Mouse (Mus musculus) neural tube, embryonic 13.5 days (tissue): Measurements from ENCODE around the gene Camsap3. TPM values are rescaled to one million over a fixed set of nuclear protein-coding genes. Genes with fewer than 3 reads are reported as not detected.

Experiments used
- ATAC-seq: fragments of 200-750 bp; cut with Nextera tagmentation; 2 replicates; pipeline ENCODE4 v1.8.0; 2017; ENCODE audit warnings: low read depth, mild to moderate bottlenecking, moderate TSS enrichment, moderate library complexity
- H3K27ac ChIP-seq: fragments of 300-500 bp; sonication (generic); replicated peaks from 2 replicates; pipeline ENCODE4 v1.5.1; 2015; ENCODE audit warnings: moderate library complexity, mild to moderate bottlenecking, inconsistent platforms
- H3K27me3 ChIP-seq: fragments of 300-500 bp; sonication (generic); 2 replicates; pipeline ENCODE4 v1.6.1; 2015; ENCODE audit warnings: mild to moderate bottlenecking, inconsistent platforms
- H3K36me3 ChIP-seq: fragments of 300-500 bp; sonication (generic); 2 replicates; pipeline ENCODE4 v1.6.1; 2015; ENCODE audit warnings: mild to moderate bottlenecking, inconsistent platforms
- H3K4me1 ChIP-seq: fragments of 300-500 bp; sonication (generic); replicated peaks from 2 replicates; pipeline ENCODE4 v1.6.1; 2015; ENCODE audit warnings: inconsistent platforms
- H3K4me2 ChIP-seq: fragments of 300-500 bp; sonication (generic); 2 replicates; pipeline ENCODE4 v1.6.1; 2015; ENCODE audit warnings: inconsistent platforms, mild to moderate bottlenecking, moderate library complexity
- H3K4me3 ChIP-seq: fragments of 300-500 bp; sonication (generic); 2 replicates; pipeline ENCODE4 v1.5.1; 2015; ENCODE audit warnings: mild to moderate bottlenecking, inconsistent platforms
- H3K9ac ChIP-seq: fragments of 300-500 bp; sonication (generic); 2 replicates; pipeline ENCODE4 v1.6.1; 2015; ENCODE audit warnings: moderate library complexity, mild to moderate bottlenecking, inconsistent platforms
- H3K9me3 ChIP-seq: fragments of 300-500 bp; sonication (generic); 2 replicates; pipeline ENCODE4 v1.6.1; 2016; ENCODE audit warnings: inconsistent platforms
- WGBS: fragments of 180-500 bp; shearing (Covaris S2); methylation state at CpG from one replicate; pipeline ENCODE4 v1.1.7; 2015; 5-methylcytosine and 5-hydroxymethylcytosine counted together
- polyA plus RNA-seq: library from polyadenylated mRNA; unstranded; fragments of >200 nt; fragmentation: Nextera tagmentation; extraction: Ambion mirVana; gene quantifications from 2 replicates; pipeline ENCODE4 v1.2.1, GENCODE M21; 2015

Camsap3 gene
- polyA plus RNA-seq, 1 experiment from 2014 or later = 38.9 TPM

GRCm38 (mm10) chr8:3607822-3608221, 20.7 kb downstream of the Camsap3 start:
- ATAC-seq = no peak
- Histone ChIP-seq H3K4me2 (no peak overlapping the region), H3K9me3 (no peaks in the 10 kb centered on the region), H3K36me3 (peaks cover 100% of the 10 kb centered on the region), H3K4me1 (no peaks in the 10 kb centered on the region), H3K27ac (no peak overlapping the region), H3K4me3 (no peak overlapping the region), H3K27me3 (no peaks in the 10 kb centered on the region), H3K9ac (no peak overlapping the region)
- 90% methylated on average over 7 of the region's 7 CpGs for WGBS

- H3K9me3 ChIP-seq = no peaks in the 10 kb centered on the region
- H3K4me1 ChIP-seq = no peaks in the 10 kb centered on the region
- peaks cover 100% of the 10 kb centered on the region for H3K36me3 ChIP-seq
- H3K27me3 ChIP-seq = no peaks in the 10 kb centered on the region
- no peak overlapping the region for H3K4me2 ChIP-seq
- no peak overlapping the region for H3K9ac ChIP-seq
- no peak overlapping the region for H3K27ac ChIP-seq
- no peak overlapping the region for H3K4me3 ChIP-seq
- WGBS = 92% methylated on average over 12 of the region's 12 CpGs
- no peak for ATAC-seq
Observed at GRCm38 (mm10) chr8:3609046-3609815, 22.1 kb downstream of the Camsap3 start.

- no peak overlapping the region for H3K27ac ChIP-seq
- 87% methylated on average over 6 of the region's 6 CpGs for WGBS
- H3K4me2 ChIP-seq = no peak overlapping the region
- H3K9me3 ChIP-seq = no peaks in the 10 kb centered on the region
- peaks cover 100% of the 10 kb centered on the region for H3K36me3 ChIP-seq
- H3K9ac ChIP-seq = no peak overlapping the region
- H3K4me1 ChIP-seq = no peaks in the 10 kb centered on the region
- H3K4me3 ChIP-seq = no peak overlapping the region
- ATAC-seq = no peak
- no peaks in the 10 kb centered on the region for H3K27me3 ChIP-seq
Observed at GRCm38 (mm10) chr8:3609816-3610150, 22.7 kb downstream of the Camsap3 start.

GRCm38 (mm10) chr8:3621199-3621970, 34.3 kb downstream of the Camsap3 start, which contains the start of the genes Xab2 and Pet100:
Gene Xab2, minus strand, starts transcription at chr8:3621316.
Gene Pet100, plus strand, starts transcription at chr8:3621548.
- ATAC-seq = peak; percentile 97
- Histone ChIP-seq H3K9me3 (no peaks in the 10 kb centered on the region), H3K9ac (peak within 1 kb of the TSS; percentile 85), H3K4me1 (peaks cover 26% of the 10 kb centered on the region), H3K4me2 (peak within 1 kb of the TSS; percentile 79), H3K36me3 (peaks cover 22% of the 10 kb centered on the region), H3K4me3 (peak within 1 kb of the TSS; percentile 85), H3K27me3 (no peaks in the 10 kb centered on the region), H3K27ac (no peak within 1 kb of the TSS)
- under 1% methylated on average over 37 of the region's 37 CpGs for WGBS

GRCm38 (mm10) chr8:3622119-3622518, 35.0 kb downstream of the Camsap3 start:
- no peak for ATAC-seq
- Histone ChIP-seq H3K36me3 (peaks cover 16% of the 10 kb centered on the region), H3K4me1 (peaks cover 26% of the 10 kb centered on the region), H3K9me3 (no peaks in the 10 kb centered on the region), H3K4me2 (peak overlapping the region; percentile 75), H3K9ac (peak overlapping the region; percentile 82), H3K27ac (no peak overlapping the region), H3K27me3 (no peaks in the 10 kb centered on the region), H3K4me3 (peak overlapping the region; percentile 85)
- WGBS = 69% methylated on average over 8 of the region's 8 CpGs

GRCm38 (mm10) chr8:3625445-3625844, 38.4 kb downstream of the Camsap3 start, which contains the start of gene Pcp2:
Gene Pcp2, minus strand, starts transcription at chr8:3625545.
- no peak within 1 kb of the TSS for H3K4me3 ChIP-seq
- H3K4me1 ChIP-seq = peaks cover 13% of the 10 kb centered on the region
- H3K9me3 ChIP-seq = no peaks in the 10 kb centered on the region
- H3K27me3 ChIP-seq = peaks cover 22% of the 10 kb centered on the region; the same call in 1 of the 2 replicates
- 0 out of 2 replicates have a peak, but pooled peaks cover 3% of the 10 kb centered on the region for H3K36me3 ChIP-seq
- no peak for ATAC-seq
- H3K9ac ChIP-seq = no peak within 1 kb of the TSS
- H3K27ac ChIP-seq = no peak within 1 kb of the TSS
- no peak within 1 kb of the TSS for H3K4me2 ChIP-seq
- WGBS = 65% methylated on average over 1 of the region's 1 CpGs

GRCm38 (mm10) chr8:3626971-3627370, 39.9 kb downstream of the Camsap3 start:
- no peak for ATAC-seq
- WGBS = 68% methylated on average over 5 of the region's 5 CpGs
- Histone ChIP-seq H3K4me3 (no peak overlapping the region), H3K9ac (no peak overlapping the region), H3K27me3 (peaks cover 31% of the 10 kb centered on the region), H3K27ac (no peak overlapping the region), H3K9me3 (no peaks in the 10 kb centered on the region), H3K4me2 (no peak overlapping the region), H3K4me1 (peaks cover 18% of the 10 kb centered on the region), H3K36me3 (0 out of 2 replicates have a peak, but pooled peaks cover 3% of the 10 kb centered on the region)

- no peak overlapping the region for H3K4me3 ChIP-seq
- peaks cover 11% of the 10 kb centered on the region for H3K4me1 ChIP-seq
- ATAC-seq = no peak
- H3K4me2 ChIP-seq = no peak overlapping the region
- no peaks in the 10 kb centered on the region for H3K9me3 ChIP-seq
- 32% methylated on average over 5 of the region's 5 CpGs for WGBS
- H3K27ac ChIP-seq = no peak overlapping the region
- H3K27me3 ChIP-seq = peaks cover 31% of the 10 kb centered on the region
- H3K9ac ChIP-seq = no peak overlapping the region
- H3K36me3 ChIP-seq = 0 out of 2 replicates have a peak, but pooled peaks cover 3% of the 10 kb centered on the region
Observed at GRCm38 (mm10) chr8:3628014-3628413, 40.9 kb downstream of the Camsap3 start.

GRCm38 (mm10) chr8:3630647-3631477, 43.8 kb downstream of the Camsap3 start, which contains the start of gene Stxbp2:
Gene Stxbp2, plus strand, starts transcription at chr8:3630955.
- peak within 1 kb of the TSS; percentile 66 for H3K9ac ChIP-seq
- peak; percentile 80 for ATAC-seq
- H3K4me1 ChIP-seq = peaks cover 11% of the 10 kb centered on the region
- H3K27ac ChIP-seq = no peak within 1 kb of the TSS
- H3K27me3 ChIP-seq = peaks cover 31% of the 10 kb centered on the region
- H3K4me2 ChIP-seq = peak within 1 kb of the TSS; percentile 75
- no peaks in the 10 kb centered on the region for H3K36me3 ChIP-seq
- peak within 1 kb of the TSS; percentile 46 for H3K4me3 ChIP-seq
- H3K9me3 ChIP-seq = no peaks in the 10 kb centered on the region
- 6% methylated on average over 47 of the region's 47 CpGs for WGBS

GRCm38 (mm10) chr8:3631478-3631875, 44.4 kb downstream of the Camsap3 start:
- peaks cover 11% of the 10 kb centered on the region for H3K4me1 ChIP-seq
- H3K4me3 ChIP-seq = peak overlapping the region; percentile 46
- H3K36me3 ChIP-seq = no peaks in the 10 kb centered on the region
- no peak overlapping the region for H3K27ac ChIP-seq
- WGBS = 19% methylated on average over 8 of the region's 8 CpGs
- H3K27me3 ChIP-seq = peaks cover 31% of the 10 kb centered on the region
- H3K4me2 ChIP-seq = peak overlapping the region; percentile 75
- H3K9me3 ChIP-seq = no peaks in the 10 kb centered on the region
- peak overlapping the region; percentile 66 for H3K9ac ChIP-seq
- ATAC-seq = no peak; the same call in 1 of the 2 replicates

GRCm38 (mm10) chr8:3645804-3646203, 58.7 kb downstream of the Camsap3 start:
- Histone ChIP-seq H3K36me3 (no peaks in the 10 kb centered on the region), H3K4me1 (no peaks in the 10 kb centered on the region), H3K27me3 (no peaks in the 10 kb centered on the region), H3K4me3 (no peak overlapping the region), H3K9me3 (no peaks in the 10 kb centered on the region), H3K27ac (no peak overlapping the region), H3K9ac (no peak overlapping the region), H3K4me2 (no peak overlapping the region)
- no peak for ATAC-seq
- WGBS = 21% methylated on average over 5 of the region's 5 CpGs
